Mouse (Mus musculus) testis, postnatal 14 days (tissue): ENCODE measurements around the gene Gm45902.

Source experiments
- DNase-seq: peaks from one replicate; pipeline ENCODE4 v3.0.0; 2021; ENCODE audit warnings: low spot score

Gene Gm45902

DNA sequence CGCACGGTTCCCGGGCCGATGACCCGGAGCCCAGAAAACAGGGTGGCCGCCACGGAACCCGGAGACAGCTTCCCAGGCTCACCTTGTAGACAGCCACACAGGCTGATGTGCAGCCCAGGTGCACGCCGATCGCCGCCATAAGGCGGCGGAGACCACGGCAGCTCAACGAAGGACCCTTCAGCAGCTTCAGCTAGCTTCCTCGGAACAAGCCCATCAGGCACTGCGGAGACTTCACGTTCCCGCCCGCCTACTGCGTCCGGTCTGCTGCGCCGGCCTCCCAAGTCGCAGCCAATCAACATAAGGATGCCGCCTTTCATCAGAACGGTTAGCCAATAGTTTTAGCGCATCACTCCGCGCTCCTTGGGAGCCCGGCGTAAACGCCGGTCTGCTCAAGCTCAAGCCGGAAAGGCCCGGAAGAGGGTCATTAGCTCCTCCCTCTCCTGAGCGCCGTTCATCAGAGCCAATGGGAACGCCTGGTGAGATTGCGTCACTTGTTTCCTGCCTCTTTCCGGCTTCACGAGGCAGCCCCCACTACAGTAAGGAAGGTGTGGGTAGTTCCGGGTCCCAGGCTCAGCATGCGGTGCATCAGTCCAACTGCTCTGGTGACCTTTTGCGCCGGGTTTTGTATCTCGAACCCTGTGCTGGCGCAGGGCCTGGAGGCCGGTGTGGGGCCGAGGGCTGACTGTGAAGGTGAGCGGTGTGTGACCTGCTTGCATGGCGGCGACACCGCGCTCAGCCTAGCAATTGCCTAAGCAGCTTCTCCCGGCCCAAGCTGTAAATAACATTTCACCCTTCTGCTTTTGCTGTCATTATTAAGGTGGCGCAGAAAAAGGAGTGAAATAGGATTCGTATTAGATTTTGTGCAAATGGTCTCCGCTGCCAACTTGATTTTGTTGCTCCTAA is at the start of gene Gm45902, which contains the start of the genes Hspa14 and Cdnf:
TSS of gene Gm45902 (minus strand) at position 239 of the 903 bp plus-strand sequence.
TSS of gene Hspa14 (minus strand) at position 263 of the 903 bp plus-strand sequence.
TSS of gene Cdnf (plus strand) at position 479 of the 903 bp plus-strand sequence.
- DNase-seq, result peak; percentile 97

DNA sequence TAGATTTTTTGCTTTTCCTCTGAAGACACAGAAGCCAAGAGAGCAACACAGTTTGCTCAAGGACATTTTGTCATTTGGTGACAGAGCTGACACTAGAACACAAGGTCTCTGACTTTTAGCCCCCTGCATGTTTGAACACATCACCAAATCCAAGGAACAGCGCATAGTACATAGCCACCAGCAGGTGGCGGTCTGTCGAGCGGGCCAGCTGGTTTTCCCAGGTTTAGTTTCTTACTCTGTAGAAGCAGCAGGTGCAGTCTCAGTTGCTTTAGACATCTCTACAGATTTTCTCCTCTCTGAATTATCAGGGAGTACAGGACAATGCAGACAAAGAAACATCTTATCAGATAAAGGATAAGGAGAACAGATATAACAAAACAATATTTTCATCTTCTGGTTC is 34.0 kb upstream of the Gm45902 start:
- no peak for DNase-seq

DNA sequence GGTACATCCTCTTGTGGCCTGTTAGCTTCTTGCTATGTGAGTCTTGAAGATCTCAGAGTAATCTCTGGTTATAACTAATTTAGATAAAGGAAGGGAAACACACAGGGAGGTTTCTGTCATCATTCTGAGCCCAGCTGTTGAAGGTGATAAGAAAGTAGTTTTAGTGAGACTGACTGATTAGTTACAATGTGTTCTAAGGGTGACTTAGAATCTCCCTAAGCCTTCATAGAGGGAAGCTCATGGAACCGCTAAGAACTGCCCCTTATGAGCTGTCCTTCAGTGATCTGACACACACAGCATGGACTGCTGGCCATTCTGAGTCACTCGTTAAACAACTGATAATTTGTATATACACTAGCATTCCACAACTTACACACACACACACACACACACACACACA is 33.5 kb upstream of the Gm45902 start:
- DNase-seq, result no peak

DNA sequence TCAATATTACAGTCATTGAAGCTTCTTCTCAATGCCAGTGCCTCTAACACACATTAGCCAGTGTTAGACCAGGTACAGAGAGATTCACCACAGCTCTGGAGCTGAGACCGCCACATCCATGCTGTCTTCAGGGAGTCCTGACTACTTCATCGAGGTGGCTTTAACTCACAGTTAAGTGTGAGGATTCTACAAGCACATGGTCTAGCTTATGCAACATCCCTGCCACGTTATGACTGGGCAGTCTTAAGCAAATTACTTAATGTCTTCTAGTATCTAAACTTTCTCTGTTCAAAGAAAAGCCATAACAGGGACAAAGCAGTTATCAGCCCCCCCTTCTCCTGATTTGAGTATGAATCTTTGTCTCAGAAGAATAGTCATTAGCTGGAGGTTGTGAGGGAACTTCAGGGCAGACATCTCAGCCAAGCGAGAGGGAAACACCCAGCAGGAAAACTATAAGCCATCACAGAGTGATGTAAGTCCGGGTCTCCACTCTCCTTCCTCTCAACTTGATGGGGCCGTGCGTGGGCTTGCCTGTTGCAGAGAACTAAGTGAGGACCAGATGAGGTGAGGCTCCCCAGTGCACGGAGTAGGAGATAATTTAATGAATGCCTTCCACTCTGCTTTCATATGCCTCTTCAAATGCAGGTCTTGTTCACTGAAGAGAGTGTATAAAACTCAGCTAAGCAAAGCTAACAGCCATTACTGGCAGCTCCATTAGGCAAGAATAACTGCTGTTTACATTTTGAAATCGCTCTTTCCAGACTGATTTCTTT is 28.9 kb upstream of the Gm45902 start:
- no peak for DNase-seq

DNA sequence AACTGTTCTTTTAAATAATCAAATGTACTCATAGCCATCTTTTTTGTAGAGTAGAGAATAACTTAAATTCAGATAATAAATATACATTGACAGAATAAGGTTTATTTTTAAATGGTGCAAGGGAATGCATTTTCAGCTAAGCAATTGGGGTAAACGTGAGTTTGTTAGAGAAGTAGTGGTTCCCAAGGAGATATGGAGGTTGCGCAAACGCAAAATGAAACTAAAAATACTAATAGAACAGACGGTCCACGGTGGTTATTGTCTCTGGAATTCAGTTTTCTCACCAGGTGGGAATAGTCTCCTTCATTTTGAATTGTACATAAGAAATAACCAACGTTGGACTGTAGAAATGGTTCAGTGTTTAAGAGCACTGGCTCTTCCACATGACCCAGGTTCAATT is 13.7 kb upstream of the Gm45902 start:
- DNase-seq, result no peak

DNA sequence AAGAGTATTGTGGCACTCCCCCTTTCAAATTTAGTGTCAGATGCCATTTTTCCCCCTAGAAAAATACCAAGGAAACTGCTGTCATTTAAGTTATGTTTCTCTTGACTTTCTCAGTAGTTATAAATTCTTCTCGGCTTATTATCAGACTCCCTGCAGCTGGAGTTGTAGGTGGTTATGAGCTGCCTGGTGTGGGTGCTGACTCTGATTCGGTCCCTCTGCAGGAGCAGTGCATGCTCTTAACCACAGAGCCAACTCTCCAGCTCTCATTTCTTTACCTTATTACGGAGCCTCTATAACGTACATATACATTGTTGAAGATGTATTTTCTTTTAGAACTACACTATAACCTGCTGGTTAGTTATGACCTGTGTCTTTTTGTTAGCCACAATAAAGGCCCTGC is 10.0 kb upstream of the Gm45902 start:
- DNase-seq, result no peak

DNA sequence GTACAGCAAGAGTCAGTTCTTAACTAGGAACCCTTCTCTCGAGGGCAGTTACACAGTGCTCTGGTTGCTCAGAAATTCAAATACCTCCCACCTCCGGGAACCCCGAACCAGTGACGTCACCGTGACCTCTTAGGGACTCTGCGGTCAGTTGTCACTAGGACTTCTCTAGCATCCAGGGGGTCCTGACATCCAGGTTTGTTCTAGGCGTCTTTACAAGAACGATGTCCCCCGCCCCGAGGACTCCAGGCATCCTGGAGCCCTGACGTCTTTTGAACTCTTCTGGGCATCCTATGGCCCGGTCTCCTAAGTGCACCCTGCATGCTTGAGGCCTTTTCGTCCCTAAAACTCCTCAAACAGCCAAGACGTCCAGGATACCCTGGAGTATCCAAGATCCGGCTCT is 514 bp downstream of the Gm45902 start:
- no peak for DNase-seq

DNA sequence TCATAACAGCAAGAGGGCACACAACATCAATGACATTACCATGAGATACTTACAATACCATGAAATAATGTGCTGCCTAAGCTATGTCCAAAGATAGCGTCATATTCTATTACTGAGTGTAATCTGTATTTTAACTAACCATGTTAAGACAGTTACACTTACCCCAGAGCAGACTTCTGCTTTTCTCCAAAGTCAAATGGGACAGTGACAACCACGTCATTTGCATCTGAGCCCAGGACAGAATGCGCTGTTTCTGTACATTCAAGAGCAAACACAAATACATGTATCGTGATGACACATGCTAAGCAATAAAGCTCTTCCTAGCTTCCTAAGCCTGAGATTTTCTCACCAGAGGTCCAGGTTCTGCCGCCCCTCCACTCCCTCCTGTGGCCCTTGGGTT is 11.7 kb downstream of the Gm45902 start:
- DNase-seq, result no peak

DNA sequence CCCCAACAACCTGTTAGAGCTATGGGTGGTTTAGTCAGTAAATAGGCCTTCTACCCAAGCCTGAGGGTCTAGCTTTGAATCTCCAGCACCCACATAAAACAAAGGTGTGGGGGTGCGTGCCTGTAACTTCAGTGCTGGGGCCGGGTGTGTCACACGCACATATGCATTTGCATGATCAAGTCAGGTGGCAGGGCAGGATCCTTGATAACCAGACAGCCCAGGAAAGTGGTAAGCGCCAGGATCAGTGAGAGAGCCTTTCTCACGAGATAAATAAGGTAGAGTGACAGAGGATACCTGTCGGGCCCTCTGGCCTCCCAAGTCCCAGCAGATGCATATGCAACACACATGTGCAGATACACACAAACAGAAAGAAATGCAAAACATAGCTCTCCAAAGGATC is 13.0 kb downstream of the Gm45902 start:
- DNase-seq, result no peak

DNA sequence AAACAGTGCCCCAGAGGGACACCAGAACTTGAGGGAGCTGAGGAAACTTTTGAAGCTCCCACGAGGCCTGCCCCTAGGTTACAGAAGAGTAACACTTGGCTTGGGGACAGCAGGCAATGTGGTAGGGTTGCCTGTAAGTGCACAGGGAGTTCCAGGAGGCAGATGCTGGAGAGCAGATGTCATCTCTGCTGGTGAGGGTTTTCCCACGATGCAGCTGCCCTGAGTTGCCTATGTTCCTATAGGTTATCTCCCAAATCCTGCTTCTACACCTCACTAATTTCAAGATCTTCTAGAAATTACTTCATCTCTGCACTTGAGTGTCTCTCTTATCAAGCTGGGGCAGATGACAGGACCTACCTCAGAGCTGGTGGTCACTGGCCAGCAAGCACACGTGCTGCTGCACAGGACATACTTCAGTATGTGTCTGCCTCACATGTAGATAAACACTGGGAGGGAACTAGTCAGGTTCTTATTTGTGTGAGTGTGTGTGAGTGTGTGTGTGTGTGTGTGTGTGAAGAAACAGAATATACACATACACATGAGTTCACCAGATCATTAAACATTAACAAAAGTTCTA is 18.7 kb downstream of the Gm45902 start:
- no peak for DNase-seq

DNA sequence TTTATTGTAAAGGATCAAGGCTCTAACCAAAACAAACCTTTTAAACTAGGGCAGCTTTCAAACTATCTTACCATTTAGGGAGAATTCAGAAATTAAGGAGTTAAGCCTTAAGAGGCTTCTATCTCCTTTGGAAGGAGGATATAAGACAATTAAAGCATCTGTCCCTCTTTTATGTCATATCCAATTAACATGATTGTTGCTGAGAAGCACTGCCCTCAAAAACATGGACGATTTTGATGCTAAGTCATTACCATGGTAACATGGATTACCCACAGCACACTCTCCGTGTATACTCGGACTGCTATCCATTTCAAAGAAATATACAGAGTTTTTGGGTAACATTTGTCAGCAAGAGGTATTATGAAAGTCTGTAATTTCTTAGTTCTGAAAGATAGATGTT is 22.8 kb downstream of the Gm45902 start:
- DNase-seq, result no peak

DNA sequence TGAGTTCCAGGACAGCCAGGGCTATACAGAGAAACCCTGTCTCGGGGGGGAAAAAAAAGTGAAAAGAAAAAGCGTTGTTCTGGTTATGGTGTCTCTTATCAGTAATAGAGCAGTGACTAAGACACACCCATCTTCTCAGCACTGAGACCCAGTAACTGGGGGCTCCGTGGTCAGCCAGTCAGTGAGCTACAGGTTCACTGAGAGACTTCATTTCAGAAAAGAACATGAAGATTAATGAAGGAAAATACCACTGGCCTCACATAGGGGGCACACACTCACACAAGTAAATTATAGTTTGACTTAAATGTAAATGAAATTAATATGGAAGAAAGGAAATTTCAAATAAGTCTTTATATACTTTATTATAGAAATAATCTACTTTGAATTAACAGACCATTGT is 32.4 kb downstream of the Gm45902 start:
- DNase-seq, result no peak

DNA sequence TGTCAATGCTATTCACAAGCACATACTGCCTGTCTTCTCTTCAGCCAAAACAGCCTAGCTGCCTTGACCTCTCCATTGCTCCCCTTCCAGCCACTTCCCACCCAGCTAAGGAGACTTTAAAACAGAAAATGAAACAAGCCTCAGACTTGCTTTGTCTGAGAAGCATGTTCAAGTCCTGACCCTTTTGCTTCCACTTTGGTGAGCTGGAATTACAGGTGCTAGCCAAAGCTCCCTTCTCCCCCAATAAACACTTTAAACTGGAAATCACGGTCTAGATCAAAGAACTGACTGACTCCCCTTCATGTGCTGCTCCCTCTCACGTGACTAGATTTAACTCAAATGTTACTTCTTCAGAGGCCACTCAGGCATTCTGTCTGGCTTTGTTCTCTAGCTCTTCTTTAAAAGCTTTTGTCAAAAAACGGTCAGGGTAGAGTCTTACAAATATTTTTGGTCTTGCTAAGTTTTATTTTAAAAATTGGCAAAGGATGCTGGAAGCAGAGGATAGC is 36.8 kb downstream of the Gm45902 start:
- DNase-seq, result no peak

DNA sequence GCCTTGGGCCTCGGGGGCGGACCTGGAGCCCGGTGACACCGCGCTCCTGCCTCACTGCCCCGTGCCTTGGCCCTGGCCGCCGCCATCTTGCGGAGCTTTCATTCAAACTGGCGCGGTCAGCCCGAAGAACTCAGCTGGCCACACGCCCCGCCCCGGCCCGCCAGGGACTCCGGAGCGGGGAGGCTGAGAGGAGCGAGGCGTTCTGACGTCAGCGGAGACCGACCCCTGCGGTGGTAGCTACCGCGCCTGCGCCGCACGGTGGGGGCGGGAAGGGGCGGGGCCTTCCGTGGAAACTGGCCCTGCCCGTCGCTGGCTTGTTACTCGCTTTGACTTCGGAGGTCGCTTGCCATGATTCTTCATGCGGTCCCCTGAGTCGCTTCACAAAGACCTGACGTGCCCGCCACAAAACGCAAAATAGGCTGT is 37.7 kb downstream of the Gm45902 start, which contains the start of gene Suv39h2:
TSS of gene Suv39h2 (minus strand) at position 171 of the 423 bp plus-strand sequence.
- peak; percentile 97 for DNase-seq

DNA sequence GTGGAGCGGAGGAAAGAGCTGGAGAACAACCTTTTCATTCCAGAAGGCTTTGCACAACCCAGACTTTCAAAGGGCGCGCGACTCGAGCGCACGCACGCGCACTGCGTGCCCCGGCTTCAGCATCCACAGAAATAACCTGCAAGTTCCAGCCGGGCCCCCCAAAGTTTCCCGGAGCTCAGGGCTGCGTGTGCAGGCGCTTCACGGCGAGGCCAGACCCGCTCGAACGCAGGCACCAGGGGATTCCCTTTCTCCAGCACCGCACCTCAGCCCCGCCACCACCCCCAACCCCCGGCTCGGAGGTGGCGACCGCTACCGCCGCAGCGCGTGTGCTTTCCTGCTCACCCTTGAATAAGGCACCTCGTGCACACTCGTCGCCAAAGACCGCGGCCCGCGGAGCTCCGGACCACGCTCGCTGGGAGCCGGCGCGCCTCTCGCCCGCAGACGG is 38.2 kb downstream of the Gm45902 start:
- peak; percentile 75 for DNase-seq

DNA sequence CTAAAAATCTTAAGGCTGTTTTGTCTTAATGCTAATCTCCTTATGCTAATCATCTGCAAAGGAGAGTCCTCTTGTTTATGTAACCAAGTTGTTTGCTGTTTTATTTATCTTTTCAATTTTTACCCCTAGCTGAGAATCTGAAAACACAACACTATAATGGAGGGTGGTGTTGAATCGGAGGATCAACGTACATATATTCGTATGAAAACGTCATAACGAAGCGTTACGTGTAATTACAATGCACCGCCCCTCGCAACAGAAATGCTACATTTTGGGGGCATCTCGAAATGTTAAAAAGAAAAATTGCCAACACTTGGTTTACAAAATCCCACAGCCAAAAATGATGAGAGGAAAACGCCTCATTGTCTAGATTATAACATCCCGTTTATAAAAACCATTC is 38.7 kb downstream of the Gm45902 start:
- DNase-seq, result no peak

DNA sequence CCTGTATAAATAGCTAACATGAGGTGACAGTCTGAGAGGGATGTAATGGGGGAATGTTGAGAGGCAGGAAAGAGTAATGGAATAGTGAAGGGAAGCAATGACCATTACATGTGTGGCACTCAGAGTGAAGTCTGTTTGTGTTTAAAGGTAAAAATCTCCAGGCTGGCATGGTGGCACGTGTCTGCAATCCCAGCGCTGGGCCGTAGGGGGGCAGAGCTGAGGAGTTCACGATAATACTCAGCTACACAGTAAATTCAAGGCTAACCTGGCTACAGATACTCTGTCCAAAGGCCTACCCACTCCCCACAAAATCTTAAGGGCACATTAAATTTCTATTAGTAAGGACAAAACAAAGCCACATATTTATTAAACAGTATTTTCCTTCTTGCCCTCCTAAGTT is 56.0 kb downstream of the Gm45902 start:
- DNase-seq, result no peak
